In the genomic region with DNA sequence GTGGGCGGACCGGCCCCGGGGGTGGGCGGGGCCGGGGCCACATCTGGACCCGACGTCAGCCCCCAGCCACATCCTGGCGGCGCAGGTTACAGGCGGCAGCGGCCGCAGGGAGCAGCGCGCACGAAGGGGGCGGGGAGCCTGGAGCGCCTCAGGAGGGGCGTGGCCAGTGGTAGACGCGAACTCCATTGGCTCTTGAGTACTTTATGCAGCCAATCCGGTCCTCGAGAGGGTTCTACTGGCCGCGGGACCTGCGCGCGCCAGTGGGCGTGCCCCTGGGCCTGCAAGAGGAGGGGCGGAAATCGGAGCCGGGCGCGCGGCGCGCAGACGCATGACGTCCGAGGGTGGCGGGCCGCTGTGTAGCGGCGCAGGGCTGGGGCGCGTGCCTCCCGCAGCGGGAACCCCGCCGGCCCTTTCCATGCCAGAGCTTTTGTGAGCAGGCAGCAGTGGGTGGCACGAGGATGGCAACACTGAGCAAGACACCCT, we compare ENCODE assay signal across 8 mouse cellular contexts. TPM values are rescaled to one million over a fixed set of nuclear protein-coding genes. Genes with fewer than 3 reads are reported as not detected.
DNase-seq lines count a peak whose midpoint lies in the region; ATAC-seq lines count a peak whose summit lies in the region.

A gene (minus strand): TSS at position 2 of the 483 bp plus-strand sequence.

- peak within 1 kb of the TSS; percentile 98 for H3K27ac ChIP-seq in heart, embryonic 10.5 days
- H3K27ac ChIP-seq in kidney, embryonic 15.5 days = peak within 1 kb of the TSS; percentile 95

- H3K4me1 ChIP-seq in heart, embryonic 10.5 days = peaks cover 26% of the 10 kb centered on the region
- peaks cover 32% of the 10 kb centered on the region for H3K4me1 ChIP-seq in kidney, embryonic 15.5 days

- no peaks in the 10 kb centered on the region for H3K9me3 ChIP-seq in heart, embryonic 10.5 days
- no peaks in the 10 kb centered on the region for H3K9me3 ChIP-seq in kidney, embryonic 15.5 days (replicated peaks)

- peak; percentile 99 for DNase-seq in A20 (ENCODE audit: low read depth, low spot score)
- peak; percentile 100 for DNase-seq in brain, adult 2 months (ENCODE audit: low read depth, low spot score)
- DNase-seq in heart, embryonic 10.5 days (ENCODE audit: low spot score) = peak; percentile 100
- DNase-seq in liver = peak; percentile 99
- peak; percentile 97 to 98 for DNase-seq in spleen, postnatal 4 days (ENCODE audit: low spot score in 2 of 2)

- H3K4me2 ChIP-seq in kidney, embryonic 15.5 days = peak within 1 kb of the TSS; percentile 95

- ATAC-seq in erythroblast, adult 5-6 weeks (replicated peaks; ENCODE audit: low FRiP score, poor library complexity, severe bottlenecking) = peak; percentile 78
- ATAC-seq in kidney, embryonic 15.5 days (replicated peaks; ENCODE audit: low FRiP score) = peak; percentile 93
- peak; percentile 61 for ATAC-seq in monocyte, adult 5-6 weeks (replicated peaks; ENCODE audit: insufficient number of reproducible peaks, low FRiP score, low TSS enrichment, poor library complexity, severe bottlenecking)

- H3K36me3 ChIP-seq in heart, embryonic 10.5 days = no peaks in the 10 kb centered on the region
- H3K36me3 ChIP-seq in kidney, embryonic 15.5 days = no peaks in the 10 kb centered on the region

- peak within 1 kb of the TSS; percentile 91 for H3K4me3 ChIP-seq in heart, embryonic 10.5 days
- H3K4me3 ChIP-seq in kidney, embryonic 15.5 days (replicated peaks) = peak within 1 kb of the TSS; percentile 85

- H3K9ac ChIP-seq in kidney, embryonic 15.5 days = peak within 1 kb of the TSS; percentile 79

- under 1% methylated on average over 50 of the region's 50 CpGs for WGBS in heart, embryonic 10.5 days
- WGBS in kidney, embryonic 15.5 days = under 1% methylated on average over 50 of the region's 50 CpGs

- no peaks in the 10 kb centered on the region for H3K27me3 ChIP-seq in heart, embryonic 10.5 days (ENCODE audit: insufficient read depth, poor library complexity, severe bottlenecking)
- no peaks in the 10 kb centered on the region for H3K27me3 ChIP-seq in kidney, embryonic 15.5 days

RNA-seq across cellular contexts. Expression of the gene that starts here (rescaled TPM):
- total RNA-seq in erythroblast, adult 5-6 weeks (2015; ENCODE audit: low replicate concordance) = 29.4 and 32.6 TPM in 2 replicates
- total RNA-seq in erythroblast, adult 5-6 weeks (2017; ENCODE audit: low replicate concordance) = 16.7 and 36.9 TPM in 2 replicates
- 17.3 and 18.3 TPM in 2 replicates for polyA plus RNA-seq in heart, embryonic 10.5 days (2016; fragmentation: Nextera tagmentation; extraction: Ambion mirVana)
- polyA plus RNA-seq in kidney, embryonic 15.5 days (2015; fragmentation: Nextera tagmentation; extraction: Ambion mirVana) = 21.8 and 23.3 TPM in 2 replicates
- total RNA-seq in monocyte, adult 5-6 weeks (2017) = 106 to 183 TPM (median 115 TPM) in 3 replicates

Comparison
In these comparisons a context has a peak if more than half of its experiments do, and no peak if none do; other contexts are left out.
1. Peak in every context shown above with its lines: DNase-seq, ATAC-seq, H3K4me3 ChIP-seq and H3K27ac ChIP-seq.